Mouse (Mus musculus) cerebellum, postnatal 25 days (tissue): ENCODE results near the gene Rbpms2.
"Not testable (repeated sequence)": the region's sequence is repeated elsewhere in the genome, so short reads cannot be mapped to it uniquely, and the experiment has no call there.

Experiments
- DNase-seq, 2 experiments: peaks; one replicate each; pipeline ENCODE4 v3.0.0; 2021; ENCODE audit warnings: mixed read lengths in 2 of 2

The Rbpms2 gene

GRCm38 (mm10) chr9:65657218-65657617 lies 27.8 kb downstream of the Rbpms2 start:
- DNase-seq: no peak

- DNase-seq: no peak
Observed at GRCm38 (mm10) chr9:65661029-65661428, 31.6 kb downstream of the Rbpms2 start.

GRCm38 (mm10) chr9:65661493-65661892 lies 32.0 kb downstream of the Rbpms2 start:
- DNase-seq: no peak

GRCm38 (mm10) chr9:65664163-65664562 lies 34.7 kb downstream of the Rbpms2 start:
- DNase-seq: peak; percentile 59 to 81

- DNase-seq: peak; percentile 73 to 84
Observed at GRCm38 (mm10) chr9:65666042-65666441, 36.6 kb downstream of the Rbpms2 start.

- no peak for DNase-seq
Observed at GRCm38 (mm10) chr9:65667701-65668100, 38.3 kb downstream of the Rbpms2 start, which contains the start of gene Oaz2. Gene Oaz2, plus strand, starts transcription at chr9:65668001.

- DNase-seq: no peak
Observed at GRCm38 (mm10) chr9:65671431-65671931, 42.0 kb downstream of the Rbpms2 start.

GRCm38 (mm10) chr9:65672996-65673395 lies 43.5 kb downstream of the Rbpms2 start:
- DNase-seq: no peak

GRCm38 (mm10) chr9:65675461-65676357 lies 46.3 kb downstream of the Rbpms2 start:
- DNase-seq: peak in 1 of 2 experiments; percentile 33

- peak; percentile 97 to 99 for DNase-seq
Observed at GRCm38 (mm10) chr9:65676358-65677118, 47.1 kb downstream of the Rbpms2 start.

GRCm38 (mm10) chr9:65677119-65677462 lies 47.6 kb downstream of the Rbpms2 start:
- DNase-seq: peak in 1 of 2 experiments; percentile 26

GRCm38 (mm10) chr9:65679181-65679761 lies 49.8 kb downstream of the Rbpms2 start:
- peak; percentile 55 to 69 for DNase-seq

- DNase-seq: no peak
Observed at GRCm38 (mm10) chr9:65680938-65681633, 51.6 kb downstream of the Rbpms2 start.

- DNase-seq: no peak
Observed at GRCm38 (mm10) chr9:65681634-65681940, 52.1 kb downstream of the Rbpms2 start.

- DNase-seq: no peak
Observed at GRCm38 (mm10) chr9:65682183-65682582, 52.7 kb downstream of the Rbpms2 start.

- no peak for DNase-seq
Observed at GRCm38 (mm10) chr9:65682994-65683393, 53.5 kb downstream of the Rbpms2 start.

- DNase-seq: no peak
Observed at GRCm38 (mm10) chr9:65684704-65685103, 55.3 kb downstream of the Rbpms2 start.

GRCm38 (mm10) chr9:65689869-65690268 lies 60.4 kb downstream of the Rbpms2 start:
- not testable (repeated sequence) for DNase-seq

- DNase-seq: no peak
Observed at GRCm38 (mm10) chr9:65692466-65692865, 63.0 kb downstream of the Rbpms2 start.

GRCm38 (mm10) chr9:65692959-65693603 lies 63.6 kb downstream of the Rbpms2 start:
- DNase-seq: no peak

- DNase-seq: peak; percentile 50 to 60
Observed at GRCm38 (mm10) chr9:65695646-65696045, 66.2 kb downstream of the Rbpms2 start.

- peak in 1 of 2 experiments; percentile 53 for DNase-seq
Observed at GRCm38 (mm10) chr9:65696337-65696736, 66.9 kb downstream of the Rbpms2 start.
